Mouse (Mus musculus): ENCODE data around the gene Zfp64. TPM values are rescaled to one million over a fixed set of nuclear protein-coding genes. Genes with fewer than 3 reads are reported as not detected.

Zfp64 gene
- polyA plus RNA-seq, 1 experiment: 28.1 TPM

DNA sequence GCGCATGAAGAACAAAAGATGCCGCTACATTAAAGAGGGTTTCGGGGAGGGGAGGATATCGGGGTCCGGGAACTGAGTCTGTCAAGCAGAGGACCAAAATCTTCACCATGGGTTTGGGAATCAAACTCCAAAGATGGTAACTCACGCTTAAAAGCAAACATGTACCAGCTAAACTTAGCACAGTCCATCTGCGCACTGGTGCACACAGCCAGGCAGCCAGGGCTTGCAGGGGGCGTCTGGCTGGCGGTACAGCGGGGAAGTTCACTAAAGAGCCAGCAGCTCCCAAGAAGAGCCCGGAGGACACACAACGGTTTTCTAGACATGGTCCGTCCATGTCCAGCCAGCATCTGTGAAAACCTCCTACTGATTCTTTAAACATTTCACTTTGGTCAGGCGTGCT is 23.7 kb downstream of the Zfp64 start:
- H3K36me3 ChIP-seq (ENCODE audit: control insufficient read depth, insufficient read depth): peaks cover 56% of the 10 kb centered on the region
- H3K27me3 ChIP-seq (ENCODE audit: control insufficient read depth, insufficient read depth, insufficient read length): no peaks in the 10 kb centered on the region
- no peaks in the 10 kb centered on the region for H3K79me2 ChIP-seq (ENCODE audit: control insufficient read depth, insufficient read depth)
- TF ChIP-seq MYOG (IDR thresholded peaks at IDR 0.05; ENCODE audit: control insufficient read depth, extremely low read depth, insufficient read length): no peak
- no peak for TF ChIP-seq MYOD1 (IDR thresholded peaks at IDR 0.05; ENCODE audit: control insufficient read depth, insufficient read length, low read depth)
- TF ChIP-seq MAX (IDR thresholded peaks at IDR 0.05): no peak
- TF ChIP-seq CTCF (IDR thresholded peaks at IDR 0.05; ENCODE audit: control insufficient read depth, insufficient read depth, insufficient read length): no peak
- H3K4me3 ChIP-seq (ENCODE audit: insufficient read depth, poor library complexity, severe bottlenecking): no peak overlapping the region
- no peaks in the 10 kb centered on the region for H3K79me3 ChIP-seq (ENCODE audit: low read depth)
- H3ac ChIP-seq (ENCODE audit: control insufficient read depth, insufficient read length, low read depth): no peak overlapping the region

- no peak for TF ChIP-seq FOSL1 (IDR thresholded peaks at IDR 0.05; ENCODE audit: insufficient read depth, low read length, poor library complexity, severe bottlenecking)
- no peak for TF ChIP-seq MAX (IDR thresholded peaks at IDR 0.05)
- no peak for TF ChIP-seq CEBPB (IDR thresholded peaks at IDR 0.05; ENCODE audit: low read depth)
- TF ChIP-seq CTCF (IDR thresholded peaks at IDR 0.05; ENCODE audit: control insufficient read depth, insufficient read depth, insufficient read length): peak; percentile 3
- Histone ChIP-seq H3K79me2 (ENCODE audit: control insufficient read depth, insufficient read depth) (no peaks in the 10 kb centered on the region), H3ac (ENCODE audit: control insufficient read depth, insufficient read length, low read depth) (no peak overlapping the region), H3K36me3 (ENCODE audit: control insufficient read depth, insufficient read depth) (peaks cover 54% of the 10 kb centered on the region), H3K4me3 (ENCODE audit: insufficient read depth, poor library complexity, severe bottlenecking) (no peak overlapping the region), H3K79me3 (ENCODE audit: low read depth) (no peaks in the 10 kb centered on the region), H3K27me3 (ENCODE audit: control insufficient read depth, insufficient read depth, insufficient read length) (no peaks in the 10 kb centered on the region)
These were observed 25.7 kb downstream of the Zfp64 start for GRCm38 (mm10) chr2:168929691-168930090.

DNA sequence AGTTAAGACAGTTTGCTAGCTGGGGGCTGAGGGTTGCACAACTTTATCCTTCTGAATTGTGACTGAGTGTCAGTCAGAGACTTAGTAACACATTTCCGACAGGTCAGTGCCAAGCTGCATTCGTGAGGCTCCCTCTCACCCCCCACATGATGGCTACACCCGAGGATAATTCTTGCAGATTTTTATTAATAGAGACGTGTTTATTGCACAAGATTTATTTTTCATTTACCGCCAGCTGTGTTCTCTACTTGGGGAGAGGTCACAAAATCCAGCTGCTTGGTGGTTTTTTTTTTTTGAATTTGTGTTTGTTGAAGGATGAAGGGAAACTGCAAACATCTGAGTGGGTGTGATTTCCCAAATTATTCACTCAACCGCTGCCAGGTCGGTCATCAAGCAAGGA is 28.0 kb downstream of the Zfp64 start:
- Histone ChIP-seq H3K79me2 (ENCODE audit: control insufficient read depth, insufficient read depth) (no peaks in the 10 kb centered on the region), H3K4me3 (ENCODE audit: insufficient read depth, poor library complexity, severe bottlenecking) (no peak overlapping the region), H3K36me3 (ENCODE audit: control insufficient read depth, insufficient read depth) (peaks cover 49% of the 10 kb centered on the region), H3K79me3 (ENCODE audit: low read depth) (no peaks in the 10 kb centered on the region), H3ac (ENCODE audit: control insufficient read depth, insufficient read length, low read depth) (no peak overlapping the region), H3K27me3 (ENCODE audit: control insufficient read depth, insufficient read depth, insufficient read length) (no peaks in the 10 kb centered on the region)
- TF ChIP-seq FOSL1 (IDR thresholded peaks at IDR 0.05; ENCODE audit: insufficient read depth, low read length, poor library complexity, severe bottlenecking) (no peak), MYOD1 (IDR thresholded peaks at IDR 0.05; ENCODE audit: control insufficient read depth, insufficient read length, low read depth) (no peak), CTCF (IDR thresholded peaks at IDR 0.05; ENCODE audit: control insufficient read depth, insufficient read depth, insufficient read length) (no peak), CEBPB (IDR thresholded peaks at IDR 0.05; ENCODE audit: low read depth) (no peak), MYOG (IDR thresholded peaks at IDR 0.05; ENCODE audit: control insufficient read depth, extremely low read depth, insufficient read length) (no peak), USF1 (IDR thresholded peaks at IDR 0.05; ENCODE audit: low read depth) (no peak), MAX (IDR thresholded peaks at IDR 0.05) (no peak)

DNA sequence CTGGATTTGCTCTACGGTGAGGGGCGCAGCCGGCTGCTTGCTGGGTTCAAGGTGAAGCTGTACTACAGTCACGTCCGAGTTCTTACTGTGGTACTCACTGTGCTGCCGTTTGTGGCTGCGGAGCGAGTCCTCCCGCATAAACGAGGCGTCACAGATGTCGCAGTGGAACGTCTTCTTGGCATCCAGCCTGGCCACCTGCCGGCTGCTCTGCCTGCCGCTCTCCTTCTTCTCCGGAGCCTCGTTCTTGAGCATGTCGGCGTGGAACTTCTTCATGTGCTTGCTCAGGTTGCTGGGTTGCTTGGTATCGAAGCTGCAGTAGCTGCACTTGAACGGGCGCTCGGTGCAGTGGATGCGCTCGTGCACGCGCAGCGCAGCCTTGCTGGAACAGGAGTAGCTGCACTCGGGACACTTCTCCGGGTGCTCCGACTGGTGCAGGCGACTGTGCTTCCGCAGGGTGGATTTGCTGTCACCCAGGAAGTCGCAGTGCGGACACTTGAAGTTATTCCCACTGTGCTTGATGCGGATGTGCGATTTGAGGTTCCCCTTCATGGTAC is 29.1 kb downstream of the Zfp64 start:
- Histone ChIP-seq H3ac (ENCODE audit: control insufficient read depth, insufficient read length, low read depth) (no peak overlapping the region), H3K4me3 (ENCODE audit: insufficient read depth, poor library complexity, severe bottlenecking) (no peak overlapping the region), H3K36me3 (ENCODE audit: control insufficient read depth, insufficient read depth) (peaks cover 43% of the 10 kb centered on the region)

DNA sequence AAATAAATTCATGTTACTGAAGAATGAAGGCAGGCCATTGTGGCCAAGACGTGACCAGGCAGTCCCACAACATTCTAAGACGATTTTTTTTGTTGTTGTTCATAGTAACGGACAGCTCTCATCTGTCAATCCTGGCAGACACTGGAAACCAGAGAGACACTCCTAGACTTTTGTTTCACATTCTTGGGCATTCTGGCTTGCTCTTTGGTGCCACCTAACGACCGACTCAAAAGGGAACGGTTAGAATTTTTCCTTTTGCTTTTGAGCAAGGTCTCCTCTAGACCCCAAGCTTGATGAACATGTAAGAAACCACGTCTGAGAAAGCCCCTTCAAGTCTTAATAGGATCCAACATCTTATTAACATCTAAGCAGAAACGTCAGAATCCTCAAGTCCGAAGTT is 31.7 kb downstream of the Zfp64 start:
- no peaks in the 10 kb centered on the region for H3K79me3 ChIP-seq (ENCODE audit: low read depth)
- H3K36me3 ChIP-seq (ENCODE audit: control insufficient read depth, insufficient read depth): peaks cover 32% of the 10 kb centered on the region
- no peak overlapping the region for H3K4me3 ChIP-seq (ENCODE audit: insufficient read depth, poor library complexity, severe bottlenecking)
- TF ChIP-seq CTCF (IDR thresholded peaks at IDR 0.05; ENCODE audit: control insufficient read depth, insufficient read depth, insufficient read length) (no peak), FOSL1 (IDR thresholded peaks at IDR 0.05; ENCODE audit: insufficient read depth, low read length, poor library complexity, severe bottlenecking) (no peak), USF1 (IDR thresholded peaks at IDR 0.05; ENCODE audit: low read depth) (no peak), MAX (IDR thresholded peaks at IDR 0.05) (no peak), MYOD1 (IDR thresholded peaks at IDR 0.05; ENCODE audit: control insufficient read depth, insufficient read length, low read depth) (no peak), MYOG (IDR thresholded peaks at IDR 0.05; ENCODE audit: control insufficient read depth, extremely low read depth, insufficient read length) (no peak), CEBPB (IDR thresholded peaks at IDR 0.05; ENCODE audit: low read depth) (no peak)
- H3ac ChIP-seq (ENCODE audit: control insufficient read depth, insufficient read length, low read depth): no peak overlapping the region
- no peaks in the 10 kb centered on the region for H3K79me2 ChIP-seq (ENCODE audit: control insufficient read depth, insufficient read depth)
- no peaks in the 10 kb centered on the region for H3K27me3 ChIP-seq (ENCODE audit: control insufficient read depth, insufficient read depth, insufficient read length)

More for the DNA sequence above, 29.1 kb downstream of the Zfp64 start:
- Histone ChIP-seq H3K27me3 (ENCODE audit: control insufficient read depth, insufficient read depth, insufficient read length) (no peaks in the 10 kb centered on the region), H3K79me3 (ENCODE audit: low read depth) (no peaks in the 10 kb centered on the region), H3K79me2 (ENCODE audit: control insufficient read depth, insufficient read depth) (no peaks in the 10 kb centered on the region)
- TF ChIP-seq MYOG (IDR thresholded peaks at IDR 0.05; ENCODE audit: control insufficient read depth, extremely low read depth, insufficient read length): no peak
- no peak for TF ChIP-seq USF1 (IDR thresholded peaks at IDR 0.05; ENCODE audit: low read depth)
- no peak for TF ChIP-seq FOSL1 (IDR thresholded peaks at IDR 0.05; ENCODE audit: insufficient read depth, low read length, poor library complexity, severe bottlenecking)
- no peak for TF ChIP-seq MAX (IDR thresholded peaks at IDR 0.05)
- TF ChIP-seq MYOD1 (IDR thresholded peaks at IDR 0.05; ENCODE audit: control insufficient read depth, insufficient read length, low read depth): no peak
- TF ChIP-seq CEBPB (IDR thresholded peaks at IDR 0.05; ENCODE audit: low read depth): no peak
- no peak for TF ChIP-seq CTCF (IDR thresholded peaks at IDR 0.05; ENCODE audit: control insufficient read depth, insufficient read depth, insufficient read length)

DNA sequence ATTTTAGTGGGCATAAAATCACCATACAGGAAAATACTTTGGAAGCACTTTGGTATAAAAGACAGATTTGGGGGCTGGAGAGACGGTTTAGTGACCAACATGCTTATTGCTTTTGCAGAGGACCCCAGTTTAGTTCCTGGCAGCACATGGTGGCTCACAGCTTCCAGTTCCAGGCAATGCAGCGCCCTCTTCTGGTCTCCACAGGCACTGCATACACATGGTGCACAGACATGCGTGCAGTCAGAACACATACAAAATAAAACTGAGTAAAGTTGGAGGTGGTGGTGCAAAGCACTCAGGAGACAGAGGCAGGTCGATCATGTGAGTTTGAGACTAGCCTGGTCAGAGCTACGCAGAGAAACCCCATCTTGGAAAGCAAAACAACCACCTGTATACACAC is 32.9 kb downstream of the Zfp64 start:
- H3ac ChIP-seq (ENCODE audit: control insufficient read depth, insufficient read length, low read depth): no peak overlapping the region
- TF ChIP-seq MAX (IDR thresholded peaks at IDR 0.05): no peak
- no peak for TF ChIP-seq FOSL1 (IDR thresholded peaks at IDR 0.05; ENCODE audit: insufficient read depth, low read length, poor library complexity, severe bottlenecking)
- no peak for TF ChIP-seq USF1 (IDR thresholded peaks at IDR 0.05; ENCODE audit: low read depth)
- no peak for TF ChIP-seq CTCF (IDR thresholded peaks at IDR 0.05; ENCODE audit: control insufficient read depth, insufficient read depth, insufficient read length)
- no peak for TF ChIP-seq CEBPB (IDR thresholded peaks at IDR 0.05; ENCODE audit: low read depth)
- TF ChIP-seq MYOD1 (IDR thresholded peaks at IDR 0.05; ENCODE audit: control insufficient read depth, insufficient read length, low read depth): no peak
- TF ChIP-seq MYOG (IDR thresholded peaks at IDR 0.05; ENCODE audit: control insufficient read depth, extremely low read depth, insufficient read length): no peak
- no peaks in the 10 kb centered on the region for H3K79me3 ChIP-seq (ENCODE audit: low read depth)
- H3K4me3 ChIP-seq (ENCODE audit: insufficient read depth, poor library complexity, severe bottlenecking): no peak overlapping the region
- peaks cover 22% of the 10 kb centered on the region for H3K36me3 ChIP-seq (ENCODE audit: control insufficient read depth, insufficient read depth)
- no peaks in the 10 kb centered on the region for H3K27me3 ChIP-seq (ENCODE audit: control insufficient read depth, insufficient read depth, insufficient read length)
- no peaks in the 10 kb centered on the region for H3K79me2 ChIP-seq (ENCODE audit: control insufficient read depth, insufficient read depth)

Measured in C2C12 (cell line).